Mouse (Mus musculus) lung, postnatal 0 days (tissue): ENCODE data around the gene Tango6.

Experiments used
- CTCF ChIP-seq: IDR thresholded peaks from 2 replicates; pipeline ENCODE4 v1.5.1; 2016; ENCODE audit warnings: antibody characterized with exemption, mild to moderate bottlenecking
- EP300 ChIP-seq: IDR thresholded peaks from 2 replicates; pipeline ENCODE4 v1.6.1; 2016; ENCODE audit warnings: antibody characterized with exemption, mild to moderate bottlenecking, control low read depth

DNA sequence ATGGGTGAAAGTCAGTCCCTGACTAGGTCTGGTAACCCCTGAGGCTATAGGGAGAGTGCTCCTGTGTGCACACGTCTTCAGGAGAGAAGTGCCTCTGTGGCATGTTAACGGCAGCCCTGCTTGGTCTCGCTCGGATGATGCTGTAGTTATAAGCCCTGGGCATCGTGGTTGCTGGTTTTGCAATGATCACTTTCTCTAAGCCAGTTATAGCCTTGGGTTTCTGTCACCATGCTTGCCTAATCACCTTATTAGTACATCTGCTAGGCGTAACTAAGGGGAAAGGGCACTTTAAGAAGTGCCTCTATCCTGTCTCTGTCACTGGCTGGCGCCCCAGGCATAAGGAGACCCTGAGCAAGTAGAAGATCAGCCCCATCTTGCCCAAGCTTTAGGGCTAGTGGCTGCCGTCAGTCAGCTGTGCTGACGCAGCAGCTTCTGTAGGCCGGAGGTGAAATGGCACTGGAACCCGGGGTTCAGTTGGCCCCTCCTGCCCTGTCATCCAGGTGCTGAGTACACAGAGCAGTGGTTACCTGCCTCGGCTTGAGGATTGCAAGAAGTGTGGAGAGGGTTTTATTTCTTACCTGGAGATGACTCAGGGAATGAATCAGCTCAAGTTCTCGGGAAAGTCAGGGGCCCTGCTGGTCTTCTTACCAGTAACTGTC, 86.4 kb downstream of the Tango6 start:
- TF ChIP-seq EP300 (no peak), CTCF (no peak)
